Mouse (Mus musculus) embryonic stem cell, embryonic (primary cell): ENCODE measurements at regions not wholly inside any gene's neighbourhood (a gene's known extent, or its start where the extent isn't known, plus 50 kb on each side); places are given as distances from the start of the nearest gene placed in this dataset.
"Not testable (repeated sequence)": the region's sequence is repeated elsewhere in the genome, so short reads cannot be mapped to it uniquely, and the experiment has no call there.

Experiments used
- CTCF ChIA-PET, 4 experiments: fragments of 300-600 bp in 2 of 4; fragments of 350-600 bp in 2 of 4; sonication (Branson Sonifier 250); formaldehyde crosslinking; loops; one replicate each; lab custom pipeline; 2022; ENCODE audit warnings: inconsistent platforms in 2 of 4; lab: Charles Lee
- POLR2A ChIA-PET, 4 experiments: fragments of 300-600 bp in 2 of 4; fragments of 350-600 bp in 2 of 4; sonication (Branson Sonifier 250); formaldehyde crosslinking; loops; one replicate each; lab custom pipeline; 2022; ENCODE audit warnings: antibody characterized with exemption in 4 of 4, inconsistent platforms in 1 of 4; lab: Charles Lee

GRCm38 (mm10) chr13:26142811-26143210 is 627.2 kb downstream of the Hdgfl1 start:
- ChIA-PET POLR2A (no interaction called here), CTCF (no interaction called here)

- POLR2A ChIA-PET, result no interaction called here
- CTCF ChIA-PET, result no interaction called here
These were observed 650.6 kb downstream of the Hdgfl1 start for GRCm38 (mm10) chr13:26119363-26119762.

GRCm38 (mm10) chr13:26114136-26114535 is 655.8 kb downstream of the Hdgfl1 start:
- CTCF ChIA-PET, result no interaction called here
- POLR2A ChIA-PET, result no interaction called here

GRCm38 (mm10) chr13:26113723-26114122 is 656.2 kb downstream of the Hdgfl1 start:
- CTCF ChIA-PET, result interaction anchor here in 1 of 4 experiments (0.6 kb wide), 2 partner anchors 40 to 116 kb away, joined by 4 to 6 read pairs; no protein-coding TSS in a partner anchor
- POLR2A ChIA-PET, result not testable (repeated sequence)

GRCm38 (mm10) chr13:26112579-26112978 is 657.4 kb downstream of the Hdgfl1 start:
- POLR2A ChIA-PET, result no interaction called here
- CTCF ChIA-PET, result no interaction called here

GRCm38 (mm10) chr13:26109013-26109412 is 661.0 kb downstream of the Hdgfl1 start:
- CTCF ChIA-PET, result no interaction called here
- POLR2A ChIA-PET, result interaction anchor here in 1 of 4 experiments (1.0 kb wide), 1 partner anchor 29 kb away, joined by 5 read pairs; no protein-coding TSS in a partner anchor

- ChIA-PET CTCF (no interaction called here), POLR2A (no interaction called here)
These were observed 681.2 kb downstream of the Hdgfl1 start for GRCm38 (mm10) chr13:26088727-26089126.

- ChIA-PET CTCF (no interaction called here), POLR2A (interaction anchor here in 1 of 4 experiments (0.6 kb wide), 1 partner anchor 9 kb away, joined by 3 read pairs; no protein-coding TSS in a partner anchor)
These were observed 689.2 kb downstream of the Hdgfl1 start for GRCm38 (mm10) chr13:26080814-26081213.

- POLR2A ChIA-PET, result interaction anchor here in 1 of 4 experiments (0.6 to 1.0 kb wide), 2 partner anchors 10 to 29 kb away, joined by 3 to 5 read pairs; no protein-coding TSS in a partner anchor
- CTCF ChIA-PET, result no interaction called here
These were observed 689.7 kb downstream of the Hdgfl1 start for GRCm38 (mm10) chr13:26080302-26080701.

- CTCF ChIA-PET, result no interaction called here
- POLR2A ChIA-PET, result interaction anchor here in 1 of 4 experiments (1.0 kb wide), 1 partner anchor 30 kb away, joined by 5 read pairs; no protein-coding TSS in a partner anchor
These were observed 690.6 kb downstream of the Hdgfl1 start for GRCm38 (mm10) chr13:26079362-26079761.

- ChIA-PET CTCF (no interaction called here), POLR2A (no interaction called here)
These were observed 708.6 kb downstream of the Hdgfl1 start for GRCm38 (mm10) chr13:26061322-26061721.

GRCm38 (mm10) chr13:26037699-26038098 is 732.3 kb downstream of the Hdgfl1 start:
- POLR2A ChIA-PET, result no interaction called here

GRCm38 (mm10) chr13:26026386-26026785 is 743.6 kb downstream of the Hdgfl1 start:
- ChIA-PET POLR2A (interaction anchor here in 1 of 4 experiments (0.6 kb wide), 1 partner anchor 1989 kb away, joined by 5 read pairs; no protein-coding TSS in a partner anchor), CTCF (no interaction called here)

More at GRCm38 (mm10) chr13:26037699-26038098, 732.3 kb downstream of the Hdgfl1 start:
- CTCF ChIA-PET, result no interaction called here

- ChIA-PET POLR2A (no interaction called here), CTCF (no interaction called here)
These were observed 745.3 kb downstream of the Hdgfl1 start for GRCm38 (mm10) chr13:26024696-26025095.

- POLR2A ChIA-PET, result no interaction called here
These were observed 749.5 kb downstream of the Hdgfl1 start for GRCm38 (mm10) chr13:26020491-26020890.

GRCm38 (mm10) chr13:26009131-26009530 is 738.8 kb upstream of the Nrsn1 start:
- POLR2A ChIA-PET, result no interaction called here
- CTCF ChIA-PET, result no interaction called here

More at GRCm38 (mm10) chr13:26020491-26020890, 749.5 kb downstream of the Hdgfl1 start:
- CTCF ChIA-PET, result no interaction called here

- ChIA-PET CTCF (no interaction called here), POLR2A (no interaction called here)
These were observed 734.7 kb upstream of the Nrsn1 start for GRCm38 (mm10) chr13:26004768-26005560.

- POLR2A ChIA-PET, result no interaction called here
- CTCF ChIA-PET, result no interaction called here
These were observed 723.2 kb upstream of the Nrsn1 start for GRCm38 (mm10) chr13:25993526-25993925.

GRCm38 (mm10) chr13:25989067-25989756 is 718.9 kb upstream of the Nrsn1 start:
- CTCF ChIA-PET, result no interaction called here
- POLR2A ChIA-PET, result no interaction called here

- CTCF ChIA-PET, result no interaction called here
- POLR2A ChIA-PET, result no interaction called here
These were observed 714.2 kb upstream of the Nrsn1 start for GRCm38 (mm10) chr13:25984535-25984934.
